Mouse (Mus musculus) cerebral cortex, adult 2 months (tissue): Measurements from ENCODE around the gene Pdxdc1.

Experiments used
- WGBS: fragments of 180-500 bp; shearing (Covaris S2); methylation state at CpG from one replicate; pipeline ENCODE4 v1.1.7; 2018; 5-methylcytosine and 5-hydroxymethylcytosine counted together

The Pdxdc1 gene

DNA sequence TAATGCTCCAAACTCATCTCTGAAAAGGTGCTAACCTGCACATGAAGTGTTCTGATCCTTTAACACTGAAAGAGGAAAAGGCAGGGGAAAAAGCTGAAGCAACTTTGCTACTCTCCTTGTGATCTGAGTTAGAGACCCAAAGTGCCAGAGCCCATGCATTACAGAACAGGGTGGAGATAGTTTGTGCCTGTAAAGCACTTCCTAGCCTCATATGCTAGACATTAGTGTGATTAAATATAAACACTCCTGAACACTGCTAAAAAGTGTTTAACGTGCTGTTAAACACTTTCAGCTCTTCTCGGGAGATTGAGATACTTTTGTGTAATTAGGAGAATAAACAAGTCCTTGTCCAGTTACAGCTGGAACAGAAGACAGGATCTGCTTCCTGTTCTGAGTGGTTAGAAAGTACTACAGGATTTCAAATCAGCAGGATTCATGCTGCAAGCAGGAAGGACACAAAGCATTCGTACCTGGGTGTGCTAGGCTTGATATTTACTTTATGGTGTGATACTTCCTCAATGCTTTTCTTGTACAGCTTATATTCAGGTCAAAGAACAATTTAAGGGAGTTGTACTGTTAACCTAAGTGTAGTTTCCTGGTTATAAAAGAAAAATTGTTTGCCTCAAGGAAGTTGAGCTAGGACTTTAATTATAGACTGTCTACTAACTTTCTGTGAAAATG lies 19.7 kb downstream of the Pdxdc1 start:
- WGBS: 49% methylated on average over 3 of the region's 3 CpGs

GRCm38 (mm10) chr16:13875483-13875882 lies 27.4 kb downstream of the Pdxdc1 start:
- WGBS: 53% methylated on average over 4 of the region's 4 CpGs

DNA sequence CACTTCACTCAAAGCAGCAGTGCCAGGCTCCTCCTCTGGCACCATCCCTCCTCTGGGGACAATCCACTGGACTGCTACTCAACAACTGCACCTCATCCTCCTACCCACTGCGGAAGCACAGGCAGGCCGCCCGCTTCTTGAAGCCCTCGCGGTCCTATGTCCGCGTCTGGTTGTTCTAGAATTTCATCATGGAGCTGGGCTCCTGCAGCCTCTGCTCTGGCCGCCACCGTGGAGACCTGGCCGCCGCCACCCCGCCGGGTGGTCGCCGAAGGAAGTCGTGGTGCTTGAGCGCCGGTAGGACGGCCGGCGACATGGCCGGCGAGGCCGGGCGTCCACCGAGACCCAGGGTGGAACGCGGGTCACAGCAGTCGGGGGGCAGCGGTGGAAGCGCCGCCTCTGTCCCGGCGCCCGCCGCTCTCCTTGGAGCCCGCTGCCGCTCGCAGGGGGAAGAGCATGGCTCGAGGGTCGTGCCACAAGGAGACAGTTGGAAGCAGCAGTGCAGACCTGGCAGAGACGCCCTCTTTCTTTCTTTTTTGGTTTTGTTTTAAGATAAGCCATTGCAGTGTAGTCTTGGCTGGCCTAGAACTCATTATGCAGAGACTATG lies 34.9 kb downstream of the Pdxdc1 start:
- 44% methylated on average over 42 of the region's 42 CpGs for WGBS

GRCm38 (mm10) chr16:13867406-13867805 lies 35.5 kb downstream of the Pdxdc1 start:
- WGBS: 43% methylated on average over 5 of the region's 5 CpGs

DNA sequence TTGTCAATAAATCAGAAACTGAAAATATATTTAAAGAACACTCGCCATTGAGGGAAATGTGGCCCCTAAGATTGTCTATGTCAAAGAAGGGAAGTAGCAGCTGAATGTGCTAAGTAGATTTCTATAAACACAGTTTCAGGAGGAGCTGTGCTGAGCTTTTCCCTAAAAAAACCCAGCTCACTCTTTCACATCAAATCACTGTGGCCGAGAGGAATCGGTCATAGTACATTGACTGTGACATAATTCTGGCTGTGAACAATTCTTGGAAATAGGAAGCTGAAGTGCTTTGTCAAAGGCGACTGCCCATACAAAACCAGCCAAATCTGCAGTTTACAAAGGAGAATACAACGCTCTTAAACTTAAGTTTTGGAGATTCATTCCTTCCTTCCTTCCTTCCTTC lies 36.3 kb downstream of the Pdxdc1 start:
- 63% methylated on average over 5 of the region's 5 CpGs for WGBS

DNA sequence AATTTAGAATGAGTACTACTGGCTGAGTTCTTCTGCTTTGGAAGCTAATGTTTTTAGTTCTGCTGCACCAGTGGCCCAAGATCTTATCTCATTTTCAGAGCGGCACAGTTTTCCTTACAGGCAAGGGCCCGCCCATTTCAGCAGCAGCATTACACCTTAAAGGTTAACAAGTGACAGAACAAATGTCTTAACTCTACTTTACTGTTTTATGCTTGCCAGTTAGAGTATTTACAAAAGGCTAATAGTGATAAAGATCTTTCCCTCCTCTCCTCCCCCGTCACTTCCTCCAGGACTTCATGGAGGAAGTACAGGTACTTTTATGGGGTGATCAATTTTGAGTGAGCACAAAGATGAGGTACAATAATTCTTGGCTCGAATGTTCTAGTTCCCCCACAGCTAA lies 36.9 kb downstream of the Pdxdc1 start:
- WGBS: 86% methylated on average over 4 of the region's 4 CpGs

- WGBS: 97% methylated on average over 4 of the region's 4 CpGs
These were observed 49.0 kb downstream of the Pdxdc1 start for GRCm38 (mm10) chr16:13853886-13854285.

DNA sequence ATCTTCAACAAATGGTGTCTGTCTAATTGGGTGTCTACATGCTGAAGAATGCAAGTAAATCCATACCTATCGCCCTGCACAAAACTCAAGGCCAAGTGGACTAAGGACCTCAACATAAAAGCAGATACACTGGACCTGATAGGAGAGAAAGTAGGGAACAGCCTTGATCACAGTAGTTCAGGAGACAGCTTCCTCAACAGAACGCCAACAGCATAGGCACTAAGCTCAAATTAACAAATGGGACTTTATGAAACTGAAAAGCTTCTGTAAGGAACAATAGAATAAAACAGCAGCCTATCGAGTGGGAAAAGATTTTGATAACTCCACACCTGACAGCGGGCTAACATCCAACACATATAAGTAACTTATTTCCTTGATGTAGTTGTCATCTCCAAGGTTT lies 51.5 kb downstream of the Pdxdc1 start:
- 96% methylated on average over 4 of the region's 4 CpGs for WGBS

DNA sequence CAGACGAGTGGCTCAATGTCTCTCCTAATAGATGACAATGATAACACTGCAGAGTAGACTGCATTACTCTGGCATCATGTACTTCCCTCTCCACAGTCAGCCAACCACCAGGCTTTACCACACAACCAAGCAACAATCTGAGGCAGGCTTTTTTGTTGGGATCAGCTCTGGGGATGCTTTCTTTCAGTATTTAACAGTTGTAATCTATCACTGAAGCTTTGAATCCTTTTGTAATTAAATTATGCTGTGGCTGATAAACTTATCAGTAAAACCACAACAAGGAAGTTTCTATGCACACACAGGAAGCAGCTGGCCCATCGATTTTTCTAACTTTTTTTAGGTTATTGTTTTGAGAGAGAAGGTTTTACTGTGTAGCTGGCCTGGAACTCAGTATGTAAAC lies 54.6 kb downstream of the Pdxdc1 start:
- 71% methylated on average over 2 of the region's 2 CpGs for whole genome bisulfite sequencing

GRCm38 (mm10) chr16:13846675-13847074 lies 56.3 kb downstream of the Pdxdc1 start:
- 94% methylated on average over 1 of the region's 1 CpGs for WGBS

DNA sequence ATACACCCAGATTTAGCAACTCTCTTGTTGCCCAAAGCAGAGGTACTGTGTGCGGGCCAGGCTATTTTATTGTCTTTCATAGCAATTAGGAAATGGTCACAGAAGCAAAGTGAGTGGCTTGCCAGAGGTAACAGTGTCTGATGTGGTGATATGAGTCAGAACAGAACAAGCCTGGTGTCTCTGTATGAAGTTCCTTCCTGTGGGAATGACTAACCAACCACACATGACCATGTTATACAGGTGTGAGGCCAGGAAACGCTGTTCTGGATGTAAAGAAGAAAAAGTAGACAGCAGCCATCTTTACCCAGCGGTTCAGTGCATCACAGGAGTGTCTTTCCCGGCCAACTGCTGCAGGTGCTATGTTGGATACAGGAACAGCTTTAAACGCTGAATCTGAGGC lies 57.9 kb downstream of the Pdxdc1 start:
- WGBS: 87% methylated on average over 5 of the region's 5 CpGs

- 95% methylated on average over 3 of the region's 3 CpGs for WGBS
These were observed 62.0 kb downstream of the Pdxdc1 start for GRCm38 (mm10) chr16:13840956-13841355.

GRCm38 (mm10) chr16:13840056-13840455 lies 62.9 kb downstream of the Pdxdc1 start:
- WGBS: 94% methylated on average over 7 of the region's 7 CpGs

GRCm38 (mm10) chr16:13834382-13834781 lies 68.5 kb downstream of the Pdxdc1 start:
- WGBS: 96% methylated on average over 5 of the region's 5 CpGs

- 82% methylated on average over 5 of the region's 5 CpGs for WGBS
These were observed 71.3 kb downstream of the Pdxdc1 start for GRCm38 (mm10) chr16:13831606-13832005.

DNA sequence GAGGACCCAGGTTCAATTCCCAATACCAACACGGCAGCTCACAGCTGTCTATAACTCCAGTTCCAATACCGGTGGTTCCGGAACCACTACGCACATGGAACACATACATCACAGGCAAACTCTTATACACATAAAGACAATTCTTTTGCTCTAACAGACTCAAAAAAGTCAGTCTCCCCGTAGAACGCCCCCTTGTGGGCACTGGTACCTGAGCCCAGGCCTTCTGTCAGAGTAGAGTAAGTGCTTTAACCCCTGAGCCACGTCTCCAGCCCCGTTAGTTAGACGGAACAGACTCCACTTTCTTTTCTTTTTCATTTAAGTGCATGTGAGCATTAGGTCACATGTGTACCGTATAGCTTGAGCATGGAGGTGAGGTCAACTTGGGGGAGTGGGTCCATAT lies 72.5 kb downstream of the Pdxdc1 start:
- WGBS: 89% methylated on average over 10 of the region's 10 CpGs

- WGBS: 76% methylated on average over 4 of the region's 4 CpGs
These were observed 76.4 kb downstream of the Pdxdc1 start for GRCm38 (mm10) chr16:13826511-13826910.

- WGBS: 65% methylated on average over 7 of the region's 7 CpGs
These were observed 77.0 kb downstream of the Pdxdc1 start for GRCm38 (mm10) chr16:13825781-13826490.

DNA sequence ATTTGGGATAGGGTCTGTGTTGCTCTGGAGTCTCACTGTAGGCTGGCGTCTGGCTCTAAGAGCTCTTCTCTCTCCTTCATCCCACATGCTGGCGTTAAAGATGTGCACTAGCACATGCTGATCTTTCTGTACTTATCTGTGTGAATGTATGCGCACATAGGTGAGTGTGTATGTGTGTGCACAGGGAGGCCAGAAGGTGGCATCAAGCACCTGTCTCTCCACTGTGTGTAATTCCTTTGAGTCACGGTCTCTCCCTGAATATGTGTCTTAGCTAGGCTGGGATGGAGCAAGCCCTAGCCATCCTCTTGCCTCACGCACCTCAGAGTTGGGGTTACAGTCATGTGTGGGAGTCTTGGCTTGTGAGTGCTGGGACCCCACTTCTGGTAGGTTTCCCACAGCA lies 82.2 kb downstream of the Pdxdc1 start:
- WGBS: 85% methylated on average over 5 of the region's 5 CpGs

DNA sequence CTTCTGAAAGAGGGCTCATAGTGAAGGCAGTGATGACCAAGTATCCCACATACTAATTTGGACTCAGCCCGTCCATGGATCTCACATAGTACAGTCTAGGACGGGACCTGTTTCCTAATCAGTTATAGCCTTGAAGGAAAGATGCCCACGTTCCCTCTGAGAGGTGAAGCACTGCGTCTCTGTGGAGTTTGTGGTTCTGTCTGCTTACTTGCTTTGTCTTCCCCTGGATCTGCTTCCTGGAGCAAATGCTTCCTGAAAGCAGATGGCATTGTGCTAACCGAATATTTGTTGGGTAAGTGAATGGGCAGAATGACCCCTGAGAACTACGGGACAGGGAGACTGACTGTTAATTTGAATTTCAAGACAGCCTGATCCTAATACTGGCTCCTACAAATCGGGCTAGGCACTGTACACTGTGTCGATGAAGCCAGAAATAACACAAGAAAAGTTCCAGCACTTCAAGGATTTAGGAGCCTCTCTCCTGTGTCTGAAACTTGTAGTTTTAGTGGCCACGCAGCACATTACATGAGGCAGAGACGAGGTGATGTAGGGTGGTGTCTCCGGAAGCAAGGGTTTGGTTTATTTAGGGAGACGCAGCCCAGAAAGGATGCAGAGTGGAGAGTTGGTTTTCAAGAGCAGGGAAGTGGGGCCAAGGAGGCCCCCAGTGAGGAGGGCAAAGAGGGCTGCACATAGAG lies 83.0 kb downstream of the Pdxdc1 start:
- WGBS: 5% methylated on average over 12 of the region's 12 CpGs

DNA sequence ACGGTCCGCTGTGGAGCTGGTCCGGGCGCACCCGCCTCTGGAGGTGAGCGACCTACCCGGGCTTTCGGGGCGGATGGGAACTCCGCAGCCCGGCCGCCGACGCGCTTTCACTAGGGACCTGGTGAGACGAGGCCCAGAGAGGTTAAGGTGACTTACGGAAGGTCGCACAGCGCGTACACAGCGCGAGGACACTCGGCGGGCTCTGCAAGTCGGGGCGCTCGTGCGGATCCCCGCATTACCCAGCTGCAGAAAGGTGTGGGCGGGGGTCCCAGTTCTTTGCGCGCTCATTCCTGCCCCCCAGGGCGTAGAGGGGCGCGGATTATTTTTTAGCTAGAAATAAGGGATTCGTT lies 83.6 kb downstream of the Pdxdc1 start:
- WGBS: under 1% methylated on average over 36 of the region's 36 CpGs

- WGBS: 1% methylated on average over 56 of the region's 58 CpGs
These were observed 84.2 kb downstream of the Pdxdc1 start, which contains the start of gene Ntan1 for GRCm38 (mm10) chr16:13818560-13819393. Ntan1 (plus strand) TSS chr16:13818845.
